Mouse (Mus musculus) testis, adult 2 months (tissue): Measurements from ENCODE around the gene Nmrk1. TPM values are rescaled to one million over a fixed set of nuclear protein-coding genes. Genes with fewer than 3 reads are reported as not detected.

Experiments used
- H3K27ac ChIP-seq: fragments of 200-500 bp; 2 replicates; pipeline ENCODE4 v1.5.1; 2012; ENCODE audit warnings: low read depth, low read length; ENCODE audit not compliant: control insufficient read depth, insufficient read depth
- H3K27me3 ChIP-seq: fragments of 200-500 bp; 2 replicates; pipeline ENCODE4 v1.6.1; 2012; ENCODE audit warnings: mild to moderate bottlenecking, low read length, moderate library complexity; ENCODE audit not compliant: control insufficient read depth, insufficient read depth
- H3K36me3 ChIP-seq: fragments of 200-500 bp; 2 replicates; pipeline ENCODE4 v1.6.1; 2012; ENCODE audit warnings: mild to moderate bottlenecking, low read length; ENCODE audit not compliant: control insufficient read depth, insufficient read depth
- H3K4me1 ChIP-seq: fragments of 200-500 bp; 2 replicates; pipeline ENCODE4 v1.6.1; 2012; ENCODE audit warnings: low read length; ENCODE audit not compliant: control insufficient read depth, insufficient read depth
- H3K4me3 ChIP-seq: fragments of 200-500 bp; 2 replicates; pipeline ENCODE4 v1.5.1; 2012; ENCODE audit warnings: low read depth, mild to moderate bottlenecking, low read length, moderate library complexity, mixed read lengths; ENCODE audit not compliant: control insufficient read depth
- CTCF ChIP-seq: fragments of 200-500 bp; IDR thresholded peaks from 2 replicates; pipeline ENCODE4 v1.5.1; 2012; ENCODE audit warnings: low read depth, mild to moderate bottlenecking, inconsistent platforms, low read length, moderate library complexity; ENCODE audit not compliant: control insufficient read depth, insufficient read depth, insufficient replicate concordance
- POLR2A ChIP-seq: fragments of 200-500 bp; IDR thresholded peaks from 2 replicates; pipeline ENCODE4 v1.6.1; 2012; ENCODE audit warnings: low read depth, mild to moderate bottlenecking, inconsistent platforms, low read length, moderate library complexity; ENCODE audit not compliant: control insufficient read depth
- polyA plus RNA-seq: library from polyadenylated mRNA; depleted of rRNA; stranded (reverse); fragments of >200 nt; gene quantifications from 2 replicates; pipeline ENCODE4 v1.2.3, GENCODE M21; 2012; rRNA removed

Gene Nmrk1
- polyA plus RNA-seq, 1 experiment = 7.6 TPM

GRCm38 (mm10) chr19:18692768-18693167 lies 61.0 kb downstream of the Nmrk1 start:
- H3K27me3 ChIP-seq = no peaks in the 10 kb centered on the region
- no peak overlapping the region for H3K4me3 ChIP-seq
- H3K36me3 ChIP-seq = no peaks in the 10 kb centered on the region
- H3K4me1 ChIP-seq = no peaks in the 10 kb centered on the region
- no peak for TF ChIP-seq CTCF
- TF ChIP-seq POLR2A = no peak
- H3K27ac ChIP-seq = no peak overlapping the region

- TF ChIP-seq CTCF (no peak), POLR2A (no peak)
- Histone ChIP-seq H3K36me3 (no peaks in the 10 kb centered on the region), H3K27ac (no peak overlapping the region), H3K27me3 (no peaks in the 10 kb centered on the region), H3K4me3 (no peak overlapping the region), H3K4me1 (no peaks in the 10 kb centered on the region)
These were observed 63.4 kb downstream of the Nmrk1 start for GRCm38 (mm10) chr19:18695116-18695515.

- Histone ChIP-seq H3K27me3 (no peaks in the 10 kb centered on the region), H3K4me3 (no peak overlapping the region), H3K4me1 (no peaks in the 10 kb centered on the region), H3K36me3 (no peaks in the 10 kb centered on the region), H3K27ac (no peak overlapping the region)
- TF ChIP-seq POLR2A (no peak), CTCF (no peak)
These were observed 63.8 kb downstream of the Nmrk1 start for GRCm38 (mm10) chr19:18695552-18695951.

Other genes starting within 250 kb of the Nmrk1 start
- gene Ostf1, start 127 bp upstream of the Nmrk1 start, polyA plus RNA-seq = 5.3 and 6.2 TPM in 2 replicates
- 10.1 and 11.6 TPM in 2 replicates for gene Carnmt1, start 38.8 kb downstream of the Nmrk1 start, polyA plus RNA-seq
- gene D030056L22Rik, start 81.2 kb downstream of the Nmrk1 start, polyA plus RNA-seq = 32.2 and 38.2 TPM in 2 replicates
- gene Trpm6, start 118.0 kb downstream of the Nmrk1 start, polyA plus RNA-seq = 8.8 and 9.0 TPM in 2 replicates